Mouse (Mus musculus): Measurements from ENCODE around the gene Ezr.
"Not testable (repeated sequence)": the region's sequence is repeated elsewhere in the genome, so short reads cannot be mapped to it uniquely, and the experiment has no call there.

Ezr gene

DNA sequence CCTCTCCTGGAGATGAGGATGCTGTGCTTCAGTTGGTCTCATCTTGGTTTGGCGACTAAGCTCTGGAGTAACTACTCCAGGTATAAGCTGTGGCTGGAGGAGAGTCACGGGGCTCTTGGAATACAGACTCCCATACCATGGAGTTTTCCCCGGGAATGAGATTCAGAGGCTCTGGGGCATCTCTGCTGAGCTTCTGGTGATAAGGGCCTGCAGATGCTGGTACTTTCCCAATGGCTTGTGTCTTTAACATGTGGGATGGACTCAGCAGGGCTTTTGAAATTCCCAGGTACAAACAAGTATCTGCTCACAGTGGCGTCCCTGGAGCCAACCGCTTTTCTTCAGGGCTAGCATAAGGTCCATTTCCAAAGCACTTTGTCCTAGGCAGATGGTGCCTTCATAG is 75.2 kb downstream of the Ezr start:
- not testable (repeated sequence) for DNase-seq (ENCODE audit: low spot score)

DNA sequence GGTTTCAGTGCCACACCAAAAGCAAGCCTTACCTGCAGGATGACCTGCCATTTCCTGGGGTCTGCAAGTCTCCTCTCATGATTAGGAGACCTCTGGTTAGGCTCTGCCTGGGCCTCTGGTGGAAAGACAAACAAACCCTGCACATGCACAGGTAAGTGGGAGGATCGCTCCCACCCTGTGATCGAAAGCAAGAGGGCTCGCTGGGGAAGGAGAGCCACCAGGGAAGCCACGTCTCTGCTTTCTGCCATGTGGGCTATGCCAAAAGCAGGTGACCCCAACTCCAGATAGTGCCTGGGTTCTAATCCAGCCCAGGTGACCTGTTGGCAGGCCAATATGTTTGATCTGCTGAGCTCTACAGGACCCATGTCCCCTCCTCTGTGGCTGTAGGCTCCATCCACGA is 76.1 kb downstream of the Ezr start:
- not testable (repeated sequence) for DNase-seq (ENCODE audit: low spot score)

DNA sequence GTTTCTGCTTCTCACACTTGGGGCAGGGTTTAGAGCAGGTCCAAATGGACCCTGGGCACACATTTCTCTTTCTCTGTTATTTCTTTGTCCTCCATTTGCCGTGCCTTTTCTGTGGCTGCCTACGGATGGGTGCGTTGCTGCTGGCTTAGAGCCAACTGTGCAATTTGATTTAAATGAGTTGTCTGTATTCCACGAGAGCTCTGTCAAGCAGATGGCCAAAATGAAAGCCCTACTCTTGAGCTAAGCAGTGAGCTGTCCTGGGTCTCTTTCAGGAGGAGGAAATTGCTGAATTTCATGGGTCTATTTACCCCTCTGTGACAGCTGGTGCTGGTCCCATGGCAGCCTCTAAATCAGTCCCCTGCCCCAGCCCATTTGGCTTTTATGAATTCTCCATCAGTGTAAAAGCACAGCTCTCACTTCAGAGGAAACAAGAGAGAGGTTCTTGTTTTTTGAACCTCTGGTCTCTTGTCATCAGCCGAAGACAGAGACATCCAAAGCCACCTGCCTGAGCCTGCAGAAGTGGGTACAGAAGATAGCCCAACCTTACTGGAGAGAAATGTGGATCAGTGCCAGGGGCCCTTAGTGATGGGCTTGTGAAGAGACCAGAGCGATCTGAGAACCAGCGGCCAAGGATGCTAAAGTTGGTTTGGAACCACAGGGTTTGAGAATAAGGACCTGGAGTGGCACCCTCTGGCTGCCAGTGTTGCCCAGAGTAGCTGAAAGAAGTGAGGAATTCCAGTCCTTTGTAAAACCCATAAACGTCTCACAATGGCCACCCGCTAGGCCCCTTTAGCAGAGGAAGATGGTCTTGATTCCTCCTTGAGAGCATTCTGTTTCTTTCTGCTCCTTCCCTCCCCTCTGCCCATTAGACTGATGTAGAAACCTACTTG is 79.0 kb downstream of the Ezr start:
- DNase-seq (ENCODE audit: low spot score) = not testable (repeated sequence)

DNA sequence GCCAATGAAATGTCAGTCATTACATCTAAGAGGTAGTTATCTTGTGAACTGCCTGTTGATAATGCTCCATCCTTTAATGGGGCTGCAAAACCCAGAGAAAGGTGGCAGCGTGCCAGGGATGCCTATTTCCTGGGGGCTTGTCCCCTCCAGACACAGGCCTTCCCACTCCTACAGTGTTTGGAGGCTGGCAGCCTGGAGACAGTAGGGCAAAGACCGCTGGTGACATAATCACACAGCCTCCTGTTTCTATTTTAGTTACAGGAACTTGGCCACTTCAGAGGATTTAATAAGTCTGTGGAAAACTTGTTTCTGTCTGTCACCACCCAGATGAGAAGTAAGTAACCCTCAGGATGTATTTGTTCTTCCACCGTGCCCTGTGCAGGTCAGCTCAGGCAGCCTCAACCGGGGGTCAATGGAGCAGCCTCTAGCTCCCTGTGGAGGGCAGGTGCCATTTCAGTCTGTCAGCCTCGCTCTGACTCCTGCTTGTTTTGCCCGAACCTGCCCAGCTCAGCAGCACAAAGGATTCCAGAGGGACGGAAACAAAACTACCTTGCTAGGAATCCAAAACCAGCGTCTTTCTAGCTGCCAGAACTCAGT is 79.9 kb downstream of the Ezr start:
- not testable (repeated sequence) for DNase-seq (ENCODE audit: low spot score)

DNA sequence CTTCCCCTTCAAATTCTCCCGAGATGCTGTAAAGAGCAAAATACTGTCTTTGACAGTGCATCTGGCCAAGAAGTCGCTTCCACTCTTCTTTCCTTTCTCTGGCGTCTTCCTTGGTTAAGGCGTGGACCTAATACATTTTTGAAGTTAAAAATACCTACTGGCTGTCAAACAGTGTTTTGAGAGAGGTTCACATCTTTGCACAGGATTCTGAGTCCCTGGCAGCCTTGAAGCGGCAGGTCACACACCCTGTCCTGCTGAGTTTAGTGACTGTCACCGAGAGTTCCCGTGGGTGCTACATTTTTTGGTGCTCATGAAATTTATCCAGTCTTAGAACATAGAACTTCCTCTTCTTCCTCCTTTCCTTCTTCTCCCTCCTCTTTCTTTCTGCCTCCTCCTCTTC is 82.5 kb downstream of the Ezr start:
- not testable (repeated sequence) for DNase-seq (ENCODE audit: low spot score)

DNA sequence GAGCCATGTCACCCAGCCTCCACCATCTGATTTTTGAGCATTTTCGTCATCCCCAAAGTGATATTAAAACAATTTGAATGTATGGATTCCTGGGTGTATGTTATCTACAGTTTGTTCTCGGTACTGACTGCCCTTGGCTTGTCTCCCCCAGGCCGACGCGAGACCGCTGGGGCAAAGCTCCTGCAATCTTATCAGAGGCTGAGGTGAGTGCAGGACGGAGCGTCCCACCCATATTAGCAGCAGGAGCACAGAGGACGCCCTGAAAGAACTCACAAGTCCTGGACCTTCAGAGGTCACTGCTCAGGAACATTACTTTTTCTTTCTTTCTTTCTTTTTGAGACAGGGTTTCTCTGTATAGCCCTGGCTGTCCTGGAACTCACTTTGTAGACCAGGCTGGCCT is 83.1 kb downstream of the Ezr start:
- DNase-seq (ENCODE audit: low spot score) = not testable (repeated sequence)

DNA sequence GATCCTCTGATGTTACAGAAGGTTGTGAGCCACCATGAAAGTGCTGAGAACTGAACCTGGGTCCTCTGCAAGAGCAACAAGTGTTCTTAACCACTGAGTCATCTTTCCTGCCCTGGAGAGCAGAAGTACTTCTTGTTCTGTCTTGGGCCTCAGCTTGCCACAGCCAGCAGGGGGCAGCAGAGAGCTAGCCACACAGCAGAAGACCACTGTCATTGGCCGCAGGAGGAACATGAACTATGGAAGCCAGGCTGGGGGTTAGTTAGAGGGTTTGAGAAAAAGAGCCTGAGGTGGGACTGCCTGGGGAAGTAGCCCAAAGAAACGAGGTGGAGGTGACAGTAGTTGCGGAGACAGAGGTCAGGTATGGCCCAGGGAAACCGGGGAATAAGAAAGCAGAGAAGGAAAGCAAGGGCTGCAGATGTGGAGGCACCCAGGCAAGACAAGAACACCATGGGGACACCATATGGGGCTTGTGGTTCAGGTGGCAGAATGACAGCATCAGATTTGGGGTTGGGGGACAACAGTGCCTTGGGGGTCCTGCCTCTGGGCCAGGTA is 85.3 kb downstream of the Ezr start:
- DNase-seq (ENCODE audit: low spot score) = peak; percentile 58

DNA sequence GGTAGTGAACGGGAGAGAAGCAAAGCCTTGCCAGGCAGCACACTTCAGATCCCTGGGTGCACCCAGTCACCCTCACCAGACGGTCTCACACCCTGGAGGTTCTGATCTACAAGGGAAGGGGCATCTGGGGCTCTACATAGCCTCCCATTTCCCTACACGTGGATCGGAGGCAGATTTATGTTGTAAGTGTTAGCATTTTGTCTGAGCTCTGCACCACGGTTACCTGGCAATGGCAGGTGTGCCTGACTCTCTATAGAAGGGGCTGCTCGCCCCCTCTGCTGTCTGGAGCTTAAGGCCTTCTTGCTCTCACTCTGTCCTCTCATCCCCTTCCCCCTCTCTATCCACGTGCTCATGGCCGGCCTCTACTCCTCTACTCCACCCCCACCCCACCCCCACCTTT is 86.1 kb downstream of the Ezr start:
- not testable (repeated sequence) for DNase-seq (ENCODE audit: low spot score)

DNA sequence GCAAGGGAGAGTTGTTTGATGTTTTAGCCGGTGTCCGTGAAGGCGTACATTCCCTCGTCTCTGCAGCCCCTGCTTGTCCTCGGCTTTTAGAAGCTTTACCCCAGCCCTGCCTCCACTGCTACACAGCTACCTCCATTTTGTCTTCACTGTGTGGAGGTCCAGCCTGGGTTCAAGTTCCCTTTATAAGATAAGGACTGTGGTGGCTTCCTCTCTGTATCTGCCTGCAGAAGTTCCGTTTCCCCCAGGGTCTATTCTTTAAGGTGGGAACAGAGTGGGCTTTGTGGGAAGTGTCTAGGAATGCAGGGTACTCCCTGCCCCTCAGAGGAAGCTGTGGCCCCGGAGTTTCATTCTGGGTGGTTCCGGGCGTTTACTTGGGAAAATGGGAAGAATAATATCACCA is 86.9 kb downstream of the Ezr start:
- DNase-seq (ENCODE audit: low spot score) = not testable (repeated sequence)

DNA sequence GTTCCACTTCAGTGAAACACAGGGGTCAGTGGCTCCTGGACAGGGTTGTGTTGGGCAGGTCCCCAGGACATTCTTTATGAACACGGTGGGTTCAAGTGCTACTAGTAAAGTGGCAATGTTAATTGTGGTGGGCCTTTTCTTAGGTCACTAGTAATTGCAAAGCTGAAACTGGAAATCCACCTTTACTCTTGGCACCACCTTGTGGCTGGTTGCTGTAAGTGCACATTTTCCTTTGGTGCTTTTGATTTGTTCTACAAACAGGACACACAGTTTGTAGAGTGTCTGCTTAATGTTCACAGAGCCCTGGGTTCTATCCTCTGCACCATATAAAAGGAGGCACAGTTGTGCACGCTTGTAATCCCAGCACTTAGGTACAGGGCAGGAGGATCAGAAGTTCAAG is 91.0 kb downstream of the Ezr start:
- DNase-seq (ENCODE audit: low spot score) = peak; percentile 92

DNA sequence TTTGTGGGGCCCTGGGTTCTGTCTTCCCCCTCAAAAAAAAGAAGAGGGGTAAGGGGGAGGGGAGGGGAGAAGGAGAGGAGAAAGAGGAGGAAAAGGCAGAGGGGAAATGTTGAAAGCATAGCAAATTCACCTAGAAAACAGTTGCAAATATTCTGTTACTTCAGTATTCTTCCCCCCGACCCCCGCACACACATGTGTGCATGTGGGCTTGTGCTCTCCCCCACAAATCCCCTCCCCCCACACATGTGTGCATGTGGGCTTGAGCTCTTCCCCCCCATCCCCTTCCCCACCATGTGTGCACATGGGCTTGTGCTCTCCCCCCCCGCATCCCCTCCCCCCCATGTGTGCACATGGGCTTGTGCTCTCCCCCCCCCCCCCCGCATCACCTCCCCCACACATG is 93.2 kb downstream of the Ezr start:
- not testable (repeated sequence) for DNase-seq (ENCODE audit: low spot score)

Measured in urinary bladder, postnatal 14 days (tissue).